Mouse (Mus musculus): ENCODE measurements around the gene Ankrd13b.

Gene Ankrd13b

DNA sequence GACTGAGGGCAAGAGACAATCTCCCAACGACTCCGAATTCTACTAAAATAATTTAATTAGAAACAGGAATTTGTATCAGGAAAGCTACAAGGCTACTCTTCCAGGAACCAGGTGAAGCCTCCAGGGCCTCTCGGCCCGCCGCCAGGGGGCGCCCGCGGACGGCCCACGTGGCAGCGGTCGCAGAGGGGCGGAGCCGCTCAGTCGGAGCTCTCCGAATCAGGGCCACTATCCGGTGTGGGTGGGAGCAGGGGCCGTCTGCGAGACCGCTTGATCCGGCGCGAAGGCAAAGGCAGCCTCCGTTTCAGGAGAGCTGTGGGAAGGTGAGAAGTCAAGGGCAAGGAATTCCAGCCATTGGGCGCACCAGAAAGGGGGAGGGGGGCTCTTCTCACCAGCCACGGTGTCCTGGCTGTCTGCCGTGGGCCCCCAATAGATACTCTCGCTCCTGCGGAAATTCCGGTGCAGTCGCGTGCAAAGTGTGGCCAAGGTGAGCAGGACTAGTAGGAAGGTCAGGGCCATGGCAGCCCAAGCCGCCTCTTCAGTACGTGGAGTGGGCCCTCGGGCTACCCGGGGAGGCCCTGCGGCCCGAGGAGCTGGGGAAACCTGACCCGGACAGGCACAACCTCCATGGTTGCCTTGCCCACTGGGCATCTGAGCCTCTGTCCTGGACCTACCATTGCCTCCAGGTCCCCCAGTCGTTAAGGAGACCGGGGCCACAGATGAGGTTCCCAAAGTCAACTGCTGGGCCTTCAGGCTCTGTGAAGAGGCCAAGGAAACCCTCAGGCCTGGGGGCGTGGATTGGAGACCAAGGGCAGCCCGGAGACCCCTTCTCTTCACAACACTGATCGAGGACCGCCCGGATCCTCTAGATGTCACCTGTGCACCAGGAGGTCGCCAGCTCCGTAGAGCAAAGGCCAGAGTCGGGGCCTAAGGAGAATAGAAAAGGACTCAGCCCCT lies 18.9 kb upstream of the Ankrd13b start:
- DNase-seq (ENCODE audit: low spot score in 2 of 2): peak; percentile 73 to 79

DNA sequence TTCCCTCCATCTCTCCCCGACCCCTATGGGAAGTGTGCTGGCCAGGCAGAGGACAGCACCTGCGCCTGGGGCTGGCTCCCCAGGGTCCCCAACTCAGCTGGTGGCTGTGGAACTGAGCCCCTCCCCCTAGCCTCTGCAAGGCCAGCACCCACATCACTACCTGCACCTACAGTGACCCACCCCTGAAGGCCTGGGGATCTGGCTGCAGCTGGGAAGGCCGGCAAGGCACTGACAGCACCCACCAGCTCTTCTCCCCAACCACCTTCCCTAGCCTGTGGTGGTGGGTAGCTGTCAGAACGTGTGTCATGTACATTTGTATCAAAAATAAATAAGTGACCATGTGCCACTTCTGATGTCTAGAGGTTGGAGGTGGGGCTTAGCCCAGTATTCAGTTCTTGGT lies 17.9 kb upstream of the Ankrd13b start:
- no peak for DNase-seq (ENCODE audit: low spot score in 2 of 2)

DNA sequence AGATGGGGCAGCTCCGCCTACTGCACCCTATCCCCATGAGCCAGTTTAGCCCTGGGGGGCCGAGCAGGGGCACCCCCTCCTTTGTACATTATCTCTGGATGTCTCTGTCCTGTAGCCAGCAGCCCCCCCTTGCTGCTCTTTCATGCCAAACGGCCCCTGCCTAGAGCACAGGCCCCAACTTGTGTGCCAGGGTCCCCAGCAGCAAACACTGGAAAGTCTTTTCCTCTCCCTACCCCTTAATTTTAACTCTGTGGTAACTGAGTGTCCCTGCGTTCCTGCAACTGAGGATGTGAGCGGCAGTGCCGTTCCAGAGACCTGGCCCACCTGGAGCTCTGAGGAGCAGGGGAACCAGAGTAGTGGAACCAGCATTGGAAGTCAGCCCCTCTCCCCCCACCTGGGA lies 17.5 kb upstream of the Ankrd13b start:
- no peak for DNase-seq (ENCODE audit: low spot score in 2 of 2)

DNA sequence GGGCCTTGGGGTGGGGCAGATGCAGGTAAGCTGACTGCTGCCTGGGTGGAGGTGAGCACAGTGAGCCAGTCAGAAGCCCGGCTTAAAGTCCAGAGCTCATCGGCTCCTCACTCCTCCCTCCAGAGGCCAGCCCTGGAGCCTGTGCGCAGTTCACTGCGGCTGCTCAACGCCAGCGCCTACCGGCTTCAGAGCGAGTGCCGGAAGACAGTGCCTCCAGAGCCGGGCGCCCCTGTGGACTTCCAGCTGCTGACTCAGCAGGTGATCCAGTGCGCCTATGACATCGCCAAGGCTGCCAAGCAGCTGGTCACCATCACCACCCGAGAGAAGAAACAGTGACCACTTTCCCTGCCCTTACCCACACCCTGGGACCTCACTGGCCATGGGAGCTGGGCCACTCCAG lies 16.8 kb upstream of the Ankrd13b start:
- DNase-seq (ENCODE audit: low spot score in 2 of 2): no peak

DNA sequence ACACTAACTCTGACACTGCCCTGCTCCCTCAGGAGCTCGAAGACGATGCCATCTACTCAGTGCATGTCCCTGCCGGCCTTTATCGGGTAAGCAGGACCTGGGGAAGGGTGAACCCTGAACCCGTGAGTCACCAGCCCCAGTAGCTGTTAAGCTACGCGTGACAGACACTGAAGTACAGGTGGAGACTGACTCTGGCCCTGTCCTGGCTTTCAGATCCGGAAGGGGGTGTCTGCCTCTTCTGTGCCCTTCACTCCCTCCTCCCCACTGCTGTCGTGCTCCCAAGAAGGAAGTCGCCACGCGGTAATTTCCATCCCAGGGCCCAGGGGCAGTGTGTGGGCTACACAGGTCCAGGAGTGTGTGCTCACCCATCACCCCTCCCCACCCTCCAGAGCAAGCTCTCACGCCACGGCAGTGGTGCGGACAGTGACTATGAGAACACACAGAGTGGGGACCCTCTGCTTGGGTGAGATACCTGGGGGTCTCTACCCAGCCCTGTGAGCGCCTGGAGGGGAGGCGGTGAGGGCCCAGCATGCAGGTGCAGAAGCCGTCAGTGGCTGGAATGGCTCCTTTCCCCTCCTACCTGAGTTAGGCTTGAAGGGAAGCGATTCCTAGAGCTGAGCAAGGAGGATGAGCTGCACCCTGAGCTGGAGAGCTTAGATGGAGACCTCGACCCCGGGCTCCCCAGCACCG lies 16.0 kb upstream of the Ankrd13b start:
- no peak for DNase-seq (ENCODE audit: low spot score in 2 of 2)

DNA sequence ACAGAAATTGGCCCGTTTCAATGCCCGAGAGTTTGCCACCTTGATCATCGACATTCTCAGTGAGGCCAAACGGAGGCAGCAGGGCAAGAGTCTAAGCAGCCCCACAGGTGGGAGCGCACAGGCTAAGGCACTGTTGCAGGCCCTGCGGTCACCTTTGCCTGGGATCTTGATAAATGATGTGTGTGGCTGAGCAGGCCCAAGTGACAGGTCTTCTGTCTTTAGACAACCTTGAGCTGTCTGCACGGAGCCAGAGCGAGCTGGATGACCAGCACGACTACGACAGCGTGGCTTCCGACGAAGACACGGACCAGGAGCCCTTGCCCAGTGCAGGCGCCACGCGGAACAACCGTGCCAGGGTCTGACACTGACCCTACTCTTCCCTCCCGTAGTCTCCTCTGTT lies 14.9 kb upstream of the Ankrd13b start:
- DNase-seq (ENCODE audit: low spot score in 2 of 2): no peak

DNA sequence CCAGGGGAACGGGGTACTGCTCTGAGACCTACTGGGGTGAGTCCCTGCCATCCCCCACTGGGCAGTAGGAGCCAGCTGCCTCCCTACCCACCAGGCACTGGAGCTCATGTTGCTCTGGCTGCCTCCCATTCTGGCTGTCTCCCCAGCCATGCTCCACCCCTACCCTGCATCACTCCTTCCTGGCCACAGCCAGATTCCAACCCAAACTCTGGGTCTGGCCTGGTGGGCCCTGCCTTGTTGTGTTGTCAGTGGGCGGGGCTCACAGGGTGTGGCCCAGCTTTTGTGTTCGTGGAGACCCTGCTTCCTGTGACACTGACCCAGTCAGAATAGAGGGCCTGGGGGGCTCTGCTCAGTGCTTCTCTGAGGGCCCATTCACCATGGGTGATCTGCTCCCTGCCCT lies 14.0 kb upstream of the Ankrd13b start:
- no peak for DNase-seq (ENCODE audit: low spot score in 2 of 2)

DNA sequence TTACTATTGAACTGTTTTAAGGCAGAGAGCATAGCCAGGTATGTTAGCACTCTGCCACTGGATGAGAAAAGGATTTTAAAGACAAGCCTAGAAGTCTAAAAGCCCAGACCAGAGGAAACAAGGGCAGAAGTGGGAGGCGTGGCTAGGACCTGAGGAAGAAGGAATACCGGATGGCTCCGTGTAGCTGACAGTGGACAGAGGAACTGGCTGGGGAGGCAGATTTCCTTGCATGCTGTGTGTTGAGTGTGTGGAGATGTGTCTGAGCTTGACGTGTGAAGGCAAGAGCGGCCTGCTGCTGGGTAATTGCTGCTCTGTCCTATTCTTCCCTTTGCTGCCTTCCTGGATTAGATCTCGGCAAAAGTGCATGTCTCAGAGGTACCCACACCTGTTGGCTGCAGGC lies 13.0 kb upstream of the Ankrd13b start:
- DNase-seq (ENCODE audit: low spot score in 2 of 2): no peak

DNA sequence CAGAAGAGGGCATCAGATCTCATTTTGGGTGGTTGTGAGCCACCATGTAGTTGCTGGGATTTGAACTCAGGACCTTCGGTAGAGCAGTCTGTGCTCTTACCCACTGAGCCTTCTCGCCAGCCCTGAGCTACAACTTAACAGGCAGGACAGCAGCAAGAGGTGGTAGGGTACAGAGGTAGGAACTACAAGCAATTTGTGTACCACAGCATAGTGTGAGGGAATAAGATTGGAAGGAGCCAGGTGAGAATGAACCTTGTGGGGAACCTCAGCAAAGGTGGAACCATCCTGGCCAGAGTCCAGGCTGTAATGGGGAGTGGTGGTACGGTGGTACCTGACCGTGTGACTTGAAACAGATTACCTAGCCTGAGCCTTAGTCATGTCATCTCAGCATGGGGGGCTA lies 12.5 kb upstream of the Ankrd13b start:
- no peak for DNase-seq (ENCODE audit: low spot score in 2 of 2)

DNA sequence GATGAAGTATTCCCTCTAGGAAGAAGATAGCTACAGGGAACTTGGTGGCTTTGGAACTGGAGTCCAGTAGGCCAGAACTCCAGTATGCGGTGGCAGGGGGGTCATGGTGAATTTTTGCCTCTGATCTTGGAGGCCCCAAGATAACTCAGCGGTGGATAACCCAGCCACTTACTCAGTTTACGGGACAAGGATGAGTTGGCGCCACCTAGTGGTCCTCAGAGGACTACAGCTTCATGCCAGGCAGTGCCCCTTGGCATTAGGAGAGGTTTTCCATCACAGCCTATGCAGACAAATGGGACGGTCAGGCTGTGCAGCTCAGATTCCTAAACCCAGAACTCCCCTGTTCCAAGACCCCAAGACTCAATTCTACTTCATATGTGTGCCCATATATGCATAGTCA lies 11.9 kb upstream of the Ankrd13b start:
- peak; percentile 59 to 73 for DNase-seq (ENCODE audit: low spot score in 2 of 2)

DNA sequence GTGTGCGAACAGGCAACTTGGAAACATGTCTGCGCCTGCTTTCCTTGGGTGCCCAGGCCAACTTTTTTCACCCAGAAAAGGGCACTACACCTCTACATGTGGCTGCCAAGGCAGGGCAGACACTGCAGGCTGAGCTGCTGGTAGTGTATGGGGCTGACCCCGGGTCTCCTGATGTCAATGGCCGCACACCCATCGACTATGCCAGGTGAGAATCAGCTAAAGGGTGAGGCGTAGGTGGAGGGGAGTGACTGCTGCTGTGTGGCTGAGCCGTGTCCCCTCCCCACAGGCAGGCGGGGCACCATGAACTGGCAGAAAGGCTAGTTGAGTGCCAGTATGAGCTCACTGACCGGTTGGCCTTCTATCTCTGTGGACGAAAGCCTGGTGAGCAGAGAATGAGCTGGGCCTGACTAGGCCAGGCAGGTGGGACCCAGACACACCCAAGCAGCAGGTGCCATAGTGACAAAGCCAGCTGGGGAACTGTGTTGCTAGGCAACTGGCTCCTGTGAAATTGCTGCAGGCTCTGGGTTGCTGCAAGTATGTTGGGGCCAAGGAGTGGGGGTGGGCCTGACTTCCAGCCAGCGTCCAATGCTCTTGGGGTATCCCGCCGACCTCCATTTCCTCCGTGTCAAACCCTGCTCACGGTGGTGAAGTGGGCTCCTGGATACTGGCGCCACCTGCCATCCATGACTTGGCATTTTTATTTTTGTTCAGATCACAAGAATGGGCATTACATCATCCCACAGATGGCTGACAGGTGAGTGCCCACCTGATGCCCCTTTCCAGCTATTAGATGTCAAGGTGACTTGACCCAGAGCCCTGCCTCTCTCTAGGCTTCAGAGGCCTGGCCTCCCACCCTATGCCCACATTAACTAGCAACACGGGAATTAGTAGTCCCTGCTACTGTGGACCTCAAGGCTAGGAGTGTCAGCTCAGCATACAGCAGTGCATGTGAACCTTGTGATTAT lies 11.2 kb upstream of the Ankrd13b start:
- DNase-seq (ENCODE audit: low spot score in 2 of 2): no peak

DNA sequence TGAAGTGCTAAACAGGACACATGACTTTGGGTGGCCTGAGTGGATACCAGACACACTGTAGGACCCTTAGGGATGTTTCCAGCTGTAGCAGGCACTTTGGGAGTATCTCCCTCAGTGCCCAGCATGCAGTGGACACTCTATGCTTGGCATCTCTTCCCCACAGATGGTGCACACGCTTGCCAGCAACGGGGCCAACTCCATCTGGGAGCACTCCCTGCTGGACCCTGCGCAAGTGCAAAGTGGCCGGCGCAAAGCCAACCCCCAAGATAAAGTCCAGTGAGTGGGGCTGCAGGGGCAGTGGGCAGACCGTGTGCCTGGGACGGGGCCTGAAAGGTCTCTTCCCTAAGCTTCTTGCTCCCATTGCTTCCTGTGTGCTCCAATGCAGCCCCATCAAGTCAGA lies 9.9 kb upstream of the Ankrd13b start:
- DNase-seq (ENCODE audit: low spot score in 2 of 2): no peak

DNA sequence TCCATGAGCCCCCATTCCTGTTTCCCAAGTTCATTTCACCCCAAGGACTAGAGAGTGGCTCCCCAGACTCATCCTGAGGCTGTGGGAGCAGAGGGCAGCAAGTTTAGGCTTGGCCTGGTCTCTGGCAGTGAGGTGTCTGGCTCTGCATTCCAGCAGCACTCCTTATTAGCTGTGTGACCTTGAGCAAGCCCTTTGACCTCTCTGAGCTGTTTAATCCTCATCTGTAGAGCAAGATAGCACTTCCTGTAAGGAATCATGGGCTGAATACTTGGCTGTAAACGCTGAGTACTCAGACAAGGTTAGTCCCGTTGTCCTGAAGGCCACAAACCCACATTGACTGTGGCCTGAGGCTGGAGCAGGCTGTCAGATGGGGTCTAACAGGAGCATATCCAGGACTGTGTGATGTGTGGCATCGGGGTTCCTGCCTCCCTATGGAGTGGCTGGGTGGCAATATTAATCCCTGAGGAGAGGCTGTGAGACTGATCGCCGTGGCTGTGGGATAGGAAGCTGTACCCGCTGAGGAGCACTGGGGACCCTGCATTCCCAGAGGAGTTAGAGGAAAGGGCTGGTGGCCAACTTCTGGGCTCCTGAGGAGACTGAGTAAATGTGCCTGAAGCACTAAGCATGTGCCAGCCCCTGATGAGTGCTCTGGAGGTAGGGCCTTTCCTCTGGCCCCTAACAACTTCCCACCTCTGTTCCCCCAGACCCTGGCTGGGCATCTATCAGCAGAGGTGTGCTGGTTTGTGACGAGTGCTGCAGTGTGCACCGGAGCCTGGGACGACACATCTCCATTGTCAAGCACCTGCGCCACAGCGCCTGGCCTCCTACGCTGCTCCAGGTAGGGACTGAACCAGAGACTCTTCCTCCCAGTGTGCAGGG lies 9.0 kb upstream of the Ankrd13b start:
- DNase-seq (ENCODE audit: low spot score in 2 of 2): no peak

DNA sequence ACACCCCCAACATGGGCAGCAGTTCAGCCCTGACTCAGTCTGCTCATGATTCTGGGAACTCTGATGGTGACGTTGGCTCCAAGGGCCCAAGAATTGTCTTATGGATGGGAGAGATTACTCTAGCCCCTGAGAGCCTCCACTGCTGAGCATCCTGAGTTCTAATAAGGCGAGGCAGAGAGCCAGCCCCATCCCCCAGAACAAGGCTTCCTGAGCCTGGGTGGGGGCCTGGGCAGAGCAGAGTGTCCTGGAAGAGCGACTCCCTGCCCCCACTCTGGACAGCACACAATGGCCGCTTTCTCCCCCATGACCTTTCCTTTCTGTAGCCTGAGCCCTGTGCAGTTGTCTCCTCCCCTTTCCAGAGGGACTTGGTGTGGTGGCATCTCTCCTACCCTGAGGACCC lies 8.4 kb upstream of the Ankrd13b start:
- no peak for DNase-seq (ENCODE audit: low spot score in 2 of 2)

DNA sequence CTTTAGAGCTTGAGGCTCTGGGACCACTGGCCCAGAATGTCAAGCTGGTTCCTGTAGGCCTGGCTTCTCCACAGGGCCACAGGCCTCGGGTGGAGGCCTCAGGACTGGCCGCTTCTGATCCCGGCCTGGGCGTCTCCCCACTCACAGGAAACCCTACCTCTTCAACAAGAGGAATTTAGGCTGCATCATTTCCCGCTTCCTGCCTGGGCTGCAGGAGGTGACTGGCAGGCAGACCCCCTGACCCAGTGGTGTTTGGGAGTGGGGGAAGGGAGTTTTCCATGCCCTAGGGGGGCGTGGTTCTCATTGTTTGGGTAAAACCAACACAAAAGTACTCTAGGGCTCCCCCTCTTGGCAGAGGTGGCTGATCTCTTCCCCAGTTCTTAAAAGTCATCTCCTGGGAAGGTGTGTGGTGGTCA lies 7.9 kb upstream of the Ankrd13b start:
- no peak for DNase-seq (ENCODE audit: low spot score in 2 of 2)

DNA sequence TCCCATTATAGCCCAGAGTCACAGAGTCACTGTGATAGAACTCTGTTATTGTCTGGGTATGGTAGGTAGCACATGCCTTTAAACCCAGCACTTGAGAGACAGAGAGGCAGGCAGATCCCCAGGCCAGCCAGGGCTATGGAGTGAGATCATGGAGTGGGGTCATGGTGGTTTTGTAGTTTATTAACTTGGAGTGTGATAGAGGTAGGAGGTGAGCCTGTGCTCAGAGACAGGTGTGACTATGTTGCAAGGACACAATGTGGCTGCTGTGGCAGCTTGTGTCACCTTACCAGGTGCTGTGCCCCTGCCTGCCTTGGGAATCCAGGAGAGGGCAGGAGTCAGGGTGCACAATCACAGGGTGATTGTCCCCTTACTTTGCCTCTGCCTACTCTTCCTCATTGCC lies 6.0 kb upstream of the Ankrd13b start:
- DNase-seq (ENCODE audit: low spot score in 2 of 2): no peak

DNA sequence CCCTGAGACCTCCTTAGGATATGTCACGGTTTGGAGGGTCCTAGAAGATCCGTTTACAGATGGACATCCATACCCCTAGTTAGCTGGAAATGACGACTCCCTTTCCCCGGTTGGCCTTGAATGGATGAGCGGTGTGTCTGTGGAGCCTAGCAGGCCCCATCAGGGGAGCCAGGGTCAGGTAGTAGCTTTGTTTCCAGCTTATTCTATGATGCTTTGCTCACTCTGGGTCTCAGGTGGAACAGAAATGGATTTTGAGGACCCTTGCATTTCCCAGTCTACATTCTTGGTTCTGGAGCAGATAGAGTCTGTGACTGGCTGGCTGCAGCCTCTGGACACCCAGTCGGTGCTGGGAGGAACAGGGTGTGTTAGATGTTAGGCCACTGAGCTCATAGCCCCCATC lies 5.3 kb upstream of the Ankrd13b start:
- DNase-seq (ENCODE audit: low spot score in 2 of 2): no peak

DNA sequence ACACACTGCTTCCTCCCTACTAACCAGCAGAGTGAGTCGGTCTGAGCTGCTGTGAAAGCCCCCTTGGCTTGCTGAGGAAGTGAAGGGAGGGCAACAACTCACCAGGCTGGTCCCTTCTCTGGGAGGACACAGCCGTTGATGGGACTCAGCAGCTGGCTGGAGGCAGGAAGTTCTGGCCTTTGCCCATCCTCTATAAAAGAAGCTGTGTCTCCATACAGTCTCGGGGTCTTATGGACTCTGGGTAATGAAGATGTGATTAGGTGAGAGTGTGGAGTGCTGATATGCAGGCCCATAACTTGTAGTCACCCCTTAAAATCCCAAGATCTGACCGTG lies 4.8 kb upstream of the Ankrd13b start:
- DNase-seq (ENCODE audit: low spot score in 2 of 2): no peak

DNA sequence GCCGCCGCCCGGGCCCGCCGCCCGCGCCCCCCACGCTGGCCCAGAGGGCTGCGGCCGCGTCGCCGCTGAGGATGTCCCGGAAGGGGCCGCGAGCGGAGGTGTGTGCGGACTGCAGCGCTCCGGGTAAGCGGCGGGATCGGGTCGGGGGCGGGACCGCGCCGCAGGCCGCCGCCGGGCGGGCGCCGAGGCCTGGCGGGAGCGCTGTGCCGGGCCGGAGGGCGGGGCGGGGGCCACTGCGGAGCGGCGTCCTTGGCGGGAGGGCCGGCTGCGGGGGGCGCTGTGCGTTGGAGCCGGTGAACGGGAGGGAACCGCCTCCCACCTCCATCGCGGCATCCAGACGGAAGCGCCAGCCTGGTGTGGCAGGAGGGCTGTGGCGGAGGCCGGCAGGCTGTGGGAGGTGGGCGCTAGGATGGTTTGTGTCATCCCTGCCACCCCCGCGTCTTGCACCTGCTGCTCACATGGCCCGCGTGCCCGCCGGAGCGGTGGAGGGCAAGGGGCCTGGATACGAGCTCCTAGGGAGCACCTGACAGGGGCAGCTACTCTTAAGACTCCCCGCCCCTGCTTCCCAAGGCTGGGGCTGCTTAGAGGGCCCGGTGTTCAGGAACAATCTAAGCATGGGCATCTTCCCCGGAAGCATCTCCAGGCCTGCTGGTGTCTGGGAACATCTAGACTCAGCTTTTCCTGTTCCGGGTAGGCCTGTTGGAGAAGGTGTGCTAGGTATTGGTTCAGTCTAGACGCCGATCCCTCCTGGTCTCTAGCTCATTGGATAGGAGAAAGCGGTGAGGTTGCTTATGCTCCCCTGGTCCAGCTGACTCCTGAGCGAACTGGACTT lies 4.2 kb upstream of the Ankrd13b start, which contains the start of gene Git1:
Gene Git1, plus strand, starts transcription at position 51 of the 832 bp plus-strand sequence.
- DNase-seq (ENCODE audit: low spot score in 2 of 2): peak in 1 of 2 experiments; percentile 47

DNA sequence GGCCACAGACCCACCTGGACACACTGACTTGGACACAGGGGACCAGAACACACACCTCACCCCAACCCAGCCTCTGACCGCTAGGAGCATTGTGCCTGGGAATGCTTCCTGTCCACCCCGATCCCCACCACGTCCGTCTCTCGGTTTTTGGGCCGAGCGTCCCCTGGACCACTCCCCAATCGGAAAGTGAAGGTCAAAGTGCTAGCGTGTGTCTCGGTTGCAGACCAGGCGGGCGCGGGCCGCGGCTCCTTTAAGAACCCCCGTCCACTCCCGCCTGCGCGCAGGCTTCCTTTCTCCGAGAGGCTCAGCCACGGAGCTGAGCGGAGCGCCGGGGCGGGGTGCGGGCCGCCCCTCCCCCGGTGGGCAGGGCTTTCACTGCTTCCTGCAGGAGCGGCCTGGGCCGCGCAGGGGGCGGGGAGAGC lies 3.4 kb upstream of the Ankrd13b start:
- DNase-seq (ENCODE audit: low spot score in 2 of 2): peak; percentile 80 to 85

Measured in frontal cortex, postnatal 25 days (tissue).